Mouse (Mus musculus): ENCODE data around the gene Pdgfc. TPM values are rescaled to one million over a fixed set of nuclear protein-coding genes. Genes with fewer than 3 reads are reported as not detected.
A peak's percentile ranks its signal among the peaks of the same experiment; 100 is the strongest.

The Pdgfc gene
- polyA plus RNA-seq, 1 experiment from 2014 or later: 4.2 TPM

DNA sequence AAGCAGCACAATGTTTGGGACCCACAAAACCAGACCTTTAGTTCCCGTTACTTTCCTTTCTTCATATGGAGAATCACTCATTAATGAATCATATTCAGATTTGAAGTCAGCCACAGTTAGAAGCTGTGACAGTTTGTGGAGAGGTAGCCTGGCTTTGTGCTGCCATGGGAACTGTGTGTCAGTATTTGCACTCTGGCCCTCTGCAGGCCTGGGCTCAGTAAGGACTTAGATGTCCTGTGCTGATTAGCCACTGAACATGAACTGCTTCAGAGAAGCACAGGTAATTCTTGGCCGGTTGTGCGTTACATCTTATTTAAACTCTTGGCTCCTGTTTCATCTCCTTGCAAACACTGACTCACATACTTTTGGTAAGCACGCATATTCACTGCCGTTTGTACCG is 16.2 kb downstream of the Pdgfc start:
- H3K4me1 ChIP-seq: no peaks in the 10 kb centered on the region
- H3K9ac ChIP-seq: no peak overlapping the region
- H3K27me3 ChIP-seq (replicated peaks): no peaks in the 10 kb centered on the region
- no peaks in the 10 kb centered on the region for H3K9me3 ChIP-seq
- 79% methylated on average over 6 of the region's 6 CpGs for WGBS
- no peaks in the 10 kb centered on the region for H3K36me3 ChIP-seq (replicated peaks)
- H3K27ac ChIP-seq: no peak overlapping the region
- no peak overlapping the region for H3K4me3 ChIP-seq
- no peak overlapping the region for H3K4me2 ChIP-seq
- ATAC-seq (replicated peaks): no peak

DNA sequence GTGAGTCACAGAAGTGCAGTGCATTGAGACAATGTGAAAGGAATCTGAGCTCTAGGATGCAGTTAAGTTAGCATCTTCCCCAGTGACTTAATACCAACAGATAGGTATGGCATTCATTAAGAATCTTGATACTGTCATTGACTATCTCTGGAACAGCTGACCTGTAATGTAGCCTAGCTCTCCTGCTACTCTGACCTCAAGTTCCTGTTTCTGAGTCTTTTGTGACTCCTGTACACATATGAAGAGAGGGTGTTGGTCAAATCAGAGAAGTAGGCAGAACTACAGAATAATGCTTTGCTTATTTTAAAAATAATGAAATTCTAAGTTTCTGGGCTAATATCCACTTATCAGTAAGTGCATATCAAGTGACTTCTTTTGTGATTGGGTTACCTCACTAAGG is 17.9 kb downstream of the Pdgfc start:
- Histone ChIP-seq H3K27me3 (replicated peaks) (no peaks in the 10 kb centered on the region), H3K36me3 (replicated peaks) (no peaks in the 10 kb centered on the region), H3K4me2 (no peak overlapping the region), H3K4me1 (no peaks in the 10 kb centered on the region), H3K9ac (no peak overlapping the region), H3K9me3 (no peaks in the 10 kb centered on the region), H3K27ac (no peak overlapping the region), H3K4me3 (no peak overlapping the region)
- no peak for ATAC-seq (replicated peaks)

DNA sequence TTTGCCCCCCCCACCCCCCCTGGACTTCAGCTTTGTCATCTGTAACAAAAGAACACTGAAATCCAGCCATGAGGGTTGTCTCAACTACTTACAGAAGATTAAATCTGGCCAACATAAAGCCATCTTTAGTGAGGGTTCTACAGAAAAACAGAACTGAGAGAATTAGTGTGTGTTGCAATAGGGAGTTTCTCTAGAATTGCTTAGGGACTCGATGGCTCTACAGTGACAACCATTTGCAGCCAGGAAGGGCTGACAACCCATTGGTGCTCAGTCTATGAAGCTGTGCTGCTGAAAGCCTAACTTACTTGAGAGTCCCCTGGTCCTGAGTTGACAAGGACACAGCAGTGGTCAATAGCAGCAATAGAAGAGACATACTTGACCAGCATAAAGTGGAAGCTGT is 21.5 kb downstream of the Pdgfc start:
- ATAC-seq (replicated peaks): no peak
- no peak overlapping the region for H3K4me2 ChIP-seq
- no peak overlapping the region for H3K9ac ChIP-seq
- H3K4me3 ChIP-seq: no peak overlapping the region
- H3K36me3 ChIP-seq (replicated peaks): no peaks in the 10 kb centered on the region
- no peaks in the 10 kb centered on the region for H3K4me1 ChIP-seq
- no peak overlapping the region for H3K27ac ChIP-seq
- no peaks in the 10 kb centered on the region for H3K9me3 ChIP-seq
- 77% methylated on average over 1 of the region's 1 CpGs for WGBS
- no peaks in the 10 kb centered on the region for H3K27me3 ChIP-seq (replicated peaks)

DNA sequence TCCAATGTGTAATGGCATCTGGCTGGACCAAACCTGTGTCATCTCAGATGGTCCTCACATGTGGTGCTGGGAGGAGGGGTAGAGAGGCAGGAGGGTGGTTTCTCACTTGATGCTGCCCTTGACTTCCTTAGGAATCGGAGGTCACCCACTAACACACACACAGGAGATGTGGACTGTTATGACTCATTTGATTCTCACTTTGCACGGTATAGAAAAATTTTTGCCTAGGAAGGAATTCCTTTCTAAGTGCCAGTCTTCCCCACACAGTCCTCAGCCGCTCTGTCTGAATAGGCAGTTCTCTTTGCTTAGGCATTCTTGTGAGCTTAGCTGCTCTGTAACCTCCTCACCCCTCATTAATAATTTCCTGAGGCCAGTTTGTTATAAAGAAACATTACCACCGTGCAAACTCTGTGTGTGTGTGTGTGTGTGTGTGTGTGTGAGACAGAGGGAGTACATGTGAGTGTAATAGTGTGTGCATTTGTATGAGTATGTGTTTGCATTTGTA is 22.4 kb downstream of the Pdgfc start:
- 44% methylated on average over 4 of the region's 4 CpGs for WGBS
- H3K27ac ChIP-seq: no peak overlapping the region
- H3K9ac ChIP-seq: no peak overlapping the region
- no peaks in the 10 kb centered on the region for H3K9me3 ChIP-seq
- H3K36me3 ChIP-seq (replicated peaks): no peaks in the 10 kb centered on the region
- no peaks in the 10 kb centered on the region for H3K27me3 ChIP-seq (replicated peaks)
- H3K4me2 ChIP-seq: no peak overlapping the region
- H3K4me1 ChIP-seq: no peaks in the 10 kb centered on the region
- no peak overlapping the region for H3K4me3 ChIP-seq
- ATAC-seq (replicated peaks): no peak; the same call in 1 of the 2 replicates

DNA sequence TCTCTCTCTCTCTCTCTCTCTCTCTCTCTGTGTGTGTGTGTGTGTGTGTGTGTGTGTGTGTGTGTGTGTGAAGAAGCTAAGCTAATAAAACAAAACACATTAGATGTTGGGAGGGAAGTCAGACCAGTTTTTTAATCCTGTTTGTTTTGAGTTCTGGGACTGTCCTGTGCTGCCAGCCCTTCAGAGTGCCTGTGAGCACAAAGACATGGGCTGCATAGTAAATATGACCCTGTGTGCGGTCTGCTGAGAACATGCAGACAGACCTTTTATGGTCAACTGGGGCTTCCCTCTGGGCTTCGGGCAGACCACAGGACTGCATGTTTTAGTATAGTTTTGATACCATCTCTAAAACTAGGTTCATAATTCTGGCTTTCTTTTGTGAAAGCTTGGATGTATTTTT is 32.3 kb downstream of the Pdgfc start:
- H3K9me3 ChIP-seq: no peaks in the 10 kb centered on the region
- no peak overlapping the region for H3K4me2 ChIP-seq
- H3K27me3 ChIP-seq (replicated peaks): no peaks in the 10 kb centered on the region
- H3K36me3 ChIP-seq (replicated peaks): no peaks in the 10 kb centered on the region
- H3K9ac ChIP-seq: no peak overlapping the region
- WGBS: 36% methylated on average over 2 of the region's 2 CpGs
- no peak overlapping the region for H3K27ac ChIP-seq
- no peaks in the 10 kb centered on the region for H3K4me1 ChIP-seq
- ATAC-seq (replicated peaks): no peak
- no peak overlapping the region for H3K4me3 ChIP-seq

DNA sequence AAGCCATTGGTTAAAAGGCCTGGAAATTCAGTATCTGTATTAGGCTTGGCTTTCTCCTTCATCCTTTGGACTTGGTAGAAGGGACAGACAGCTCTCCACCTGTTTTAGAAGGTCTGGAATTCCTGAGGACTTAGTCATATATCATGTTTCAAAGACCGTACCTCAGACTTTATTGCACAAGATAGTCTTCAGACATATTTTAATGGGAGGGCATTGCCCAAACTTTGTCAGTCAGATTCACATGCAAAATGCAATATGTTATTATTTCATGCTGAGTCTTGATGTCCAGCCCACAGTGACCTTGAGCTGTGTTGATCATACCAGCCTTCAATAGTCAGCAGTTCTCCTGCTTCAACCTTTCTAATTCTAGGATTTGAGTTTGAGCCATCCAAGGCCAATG is 64.9 kb downstream of the Pdgfc start:
- no peaks in the 10 kb centered on the region for H3K36me3 ChIP-seq (replicated peaks)

DNA sequence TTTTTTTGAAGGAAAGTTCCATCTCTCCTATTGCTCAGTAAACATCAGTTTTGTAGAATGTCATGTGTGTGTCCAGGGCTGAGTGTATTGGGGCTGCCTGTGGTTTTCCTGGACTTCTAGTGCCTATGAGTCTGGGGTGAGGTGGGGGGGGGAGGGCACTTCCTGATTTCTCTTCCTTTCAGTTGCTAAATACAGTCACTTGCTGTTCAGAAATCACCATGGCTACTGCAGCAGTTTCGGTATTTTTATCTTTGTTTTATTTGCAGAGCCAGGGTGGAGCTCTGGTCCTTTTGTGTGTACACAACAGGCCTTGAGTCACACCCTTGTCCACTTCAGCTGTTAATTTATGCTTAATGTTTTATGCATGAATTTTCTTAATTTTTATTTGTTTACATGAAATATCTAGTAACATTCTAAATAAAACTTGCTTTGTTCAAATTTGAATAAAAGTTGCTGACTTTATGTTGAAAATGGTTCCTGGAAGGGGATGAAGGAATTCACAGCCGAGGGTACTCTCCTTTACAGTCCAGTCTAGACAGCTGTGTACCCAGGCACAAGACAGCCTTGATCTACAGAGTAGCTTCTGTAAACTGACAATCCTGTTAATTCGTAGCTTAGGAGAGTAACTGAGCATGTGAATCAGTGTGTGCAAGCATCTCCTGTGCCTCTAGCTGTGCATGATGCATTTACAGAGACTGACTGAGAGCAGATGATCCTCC is 66.1 kb downstream of the Pdgfc start:
- 0 out of 2 replicates have a peak overlapping the region, but pooled peaks have one; percentile 20 for H3K27ac ChIP-seq
- 0 out of 2 replicates have a peak, but pooled peaks cover 6% of the 10 kb centered on the region for H3K4me1 ChIP-seq
- 12% methylated on average over 3 of the region's 3 CpGs for WGBS
- ATAC-seq (replicated peaks): peak; percentile 81
- H3K4me3 ChIP-seq: no peak overlapping the region
- H3K4me2 ChIP-seq: no peak overlapping the region
- no peaks in the 10 kb centered on the region for H3K27me3 ChIP-seq (replicated peaks)
- no peak overlapping the region for H3K9ac ChIP-seq
- no peaks in the 10 kb centered on the region for H3K9me3 ChIP-seq
- H3K36me3 ChIP-seq (replicated peaks): no peaks in the 10 kb centered on the region

More for the DNA sequence above, 64.9 kb downstream of the Pdgfc start:
- no peaks in the 10 kb centered on the region for H3K27me3 ChIP-seq (replicated peaks)
- no peak overlapping the region for H3K4me3 ChIP-seq
- H3K4me2 ChIP-seq: no peak overlapping the region
- no peak overlapping the region for H3K9ac ChIP-seq
- 100% methylated on average over 1 of the region's 1 CpGs for WGBS
- H3K9me3 ChIP-seq: no peaks in the 10 kb centered on the region
- no peak for ATAC-seq (replicated peaks)
- H3K4me1 ChIP-seq: 0 out of 2 replicates have a peak, but pooled peaks cover 6% of the 10 kb centered on the region
- no peak overlapping the region for H3K27ac ChIP-seq

DNA sequence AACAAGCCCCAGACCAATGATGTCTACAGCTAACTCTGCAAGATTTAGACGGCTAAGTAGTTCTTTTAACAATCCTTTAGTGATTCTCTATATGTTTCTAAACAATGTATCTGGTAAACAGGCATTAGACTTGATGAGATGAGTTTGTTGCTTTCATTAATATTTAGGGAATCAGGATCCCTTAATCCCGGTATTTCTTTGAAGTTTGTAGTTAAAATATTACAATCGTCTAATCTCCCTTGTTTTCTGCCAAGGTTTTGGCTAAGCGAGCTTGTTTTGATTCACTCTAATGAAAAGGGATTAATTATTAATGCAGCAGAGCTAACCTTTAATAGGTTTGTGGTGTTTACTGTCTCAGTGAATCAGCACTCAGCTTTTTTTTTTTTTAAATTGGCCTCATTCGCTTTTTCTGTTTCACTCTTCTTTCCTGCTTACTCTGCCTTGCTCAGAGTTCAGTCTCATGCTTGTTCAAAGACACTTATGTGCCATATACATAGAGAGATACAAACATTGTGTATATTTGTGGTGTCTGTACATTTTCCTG is 66.7 kb downstream of the Pdgfc start:
- Histone ChIP-seq H3K9ac (no peak overlapping the region), H3K4me2 (no peak overlapping the region), H3K27ac (0 out of 2 replicates have a peak overlapping the region, but pooled peaks have one; percentile 20), H3K9me3 (no peaks in the 10 kb centered on the region), H3K4me3 (no peak overlapping the region), H3K4me1 (0 out of 2 replicates have a peak, but pooled peaks cover 6% of the 10 kb centered on the region), H3K36me3 (replicated peaks) (no peaks in the 10 kb centered on the region), H3K27me3 (replicated peaks) (no peaks in the 10 kb centered on the region)
- no peak for ATAC-seq (replicated peaks)
- 37% methylated on average over 5 of the region's 5 CpGs for WGBS

DNA sequence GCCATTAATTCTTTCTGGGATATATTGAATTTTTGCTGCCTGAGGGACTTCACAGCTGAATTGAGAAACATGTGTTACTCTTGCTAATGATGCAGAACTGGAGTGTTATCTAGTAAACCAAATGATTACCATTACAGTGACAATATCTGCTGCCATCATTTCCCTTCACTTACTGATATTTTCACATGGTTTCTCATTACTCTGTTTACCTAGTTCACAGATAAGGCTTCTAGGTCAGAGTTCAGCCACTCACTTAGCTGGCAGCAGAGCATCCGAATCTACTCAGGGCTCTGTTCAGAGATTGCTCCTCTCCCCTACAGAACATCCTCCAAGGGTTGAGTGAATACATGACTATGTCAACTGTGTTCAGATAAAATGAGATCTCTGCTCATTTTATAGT is 71.3 kb downstream of the Pdgfc start:
- H3K4me1 ChIP-seq: 0 out of 2 replicates have a peak, but pooled peaks cover 2% of the 10 kb centered on the region

DNA sequence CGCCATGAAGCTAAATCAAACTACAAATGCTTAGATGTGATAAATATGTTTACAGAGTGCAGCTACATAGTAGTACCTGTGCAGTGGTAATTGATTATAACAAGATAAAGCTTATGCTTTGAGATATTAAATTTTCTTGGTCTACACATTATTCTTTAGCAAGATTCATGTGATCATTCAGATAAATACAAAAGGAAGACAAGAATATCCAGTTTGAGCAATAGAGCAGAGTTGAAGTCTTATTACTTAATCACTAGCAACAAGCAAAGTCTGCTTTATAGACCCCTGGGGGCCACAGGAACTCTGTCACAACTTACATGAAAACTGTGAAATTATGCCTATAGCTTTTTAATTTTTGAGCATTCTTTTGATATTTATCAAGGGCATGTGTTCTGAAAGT is 74.8 kb downstream of the Pdgfc start:
- Histone ChIP-seq H3K27me3 (replicated peaks) (no peaks in the 10 kb centered on the region), H3K36me3 (replicated peaks) (no peaks in the 10 kb centered on the region), H3K9ac (no peak overlapping the region), H3K27ac (no peak overlapping the region), H3K4me2 (no peak overlapping the region), H3K9me3 (no peaks in the 10 kb centered on the region), H3K4me3 (no peak overlapping the region), H3K4me1 (no peaks in the 10 kb centered on the region)
- 82% methylated on average over 1 of the region's 1 CpGs for WGBS
- no peak for ATAC-seq (replicated peaks)

More for the DNA sequence above, 71.3 kb downstream of the Pdgfc start:
- 72% methylated on average over 1 of the region's 1 CpGs for WGBS
- H3K27ac ChIP-seq: no peak overlapping the region
- H3K36me3 ChIP-seq (replicated peaks): no peaks in the 10 kb centered on the region
- no peak overlapping the region for H3K4me2 ChIP-seq
- no peak for ATAC-seq (replicated peaks)
- H3K27me3 ChIP-seq (replicated peaks): no peaks in the 10 kb centered on the region
- no peak overlapping the region for H3K9ac ChIP-seq
- H3K4me3 ChIP-seq: no peak overlapping the region
- H3K9me3 ChIP-seq: no peaks in the 10 kb centered on the region

DNA sequence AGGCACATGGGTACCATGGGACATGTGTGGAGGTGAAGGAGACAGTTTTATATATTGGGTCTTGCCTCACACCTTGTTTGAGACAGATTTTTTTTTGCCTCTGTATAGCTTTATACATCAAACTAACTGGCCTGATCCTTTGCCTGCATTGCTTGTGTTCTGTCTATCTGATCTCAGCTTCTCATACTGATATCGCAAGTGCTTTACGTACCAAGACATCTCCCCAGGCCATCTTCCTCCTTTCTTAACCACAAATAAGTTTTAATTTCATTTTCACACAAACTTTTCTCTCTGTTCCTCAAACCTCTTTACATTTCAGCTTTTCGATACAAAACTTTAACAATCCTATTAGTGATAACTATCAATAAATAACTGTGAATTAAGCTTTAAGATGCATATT is 76.7 kb downstream of the Pdgfc start:
- WGBS: 95% methylated on average over 3 of the region's 3 CpGs
- H3K9me3 ChIP-seq: no peaks in the 10 kb centered on the region
- no peaks in the 10 kb centered on the region for H3K27me3 ChIP-seq (replicated peaks)
- no peaks in the 10 kb centered on the region for H3K36me3 ChIP-seq (replicated peaks)
- H3K4me1 ChIP-seq: no peaks in the 10 kb centered on the region
- ATAC-seq (replicated peaks): no peak
- H3K4me2 ChIP-seq: no peak overlapping the region
- H3K27ac ChIP-seq: no peak overlapping the region
- H3K4me3 ChIP-seq: no peak overlapping the region
- no peak overlapping the region for H3K9ac ChIP-seq

DNA sequence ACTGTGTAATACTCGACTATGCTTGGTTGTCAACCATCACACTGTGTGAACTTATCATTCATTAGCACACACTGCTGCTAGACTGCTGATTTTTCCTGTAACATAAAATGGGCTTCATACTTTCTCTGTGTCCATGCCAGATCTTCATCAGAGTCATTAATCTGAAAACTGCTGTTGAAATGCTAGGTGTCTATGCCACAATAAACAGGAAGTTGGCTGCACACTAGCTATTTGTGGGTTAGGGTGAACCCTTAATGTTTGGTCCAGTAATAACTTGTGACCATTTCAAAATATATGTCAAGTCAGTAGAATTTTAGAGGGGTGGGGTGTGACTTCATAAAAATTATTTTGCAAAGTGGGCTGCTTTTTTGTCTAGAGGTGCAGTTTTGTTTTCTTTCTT is 84.4 kb downstream of the Pdgfc start:
- H3K9ac ChIP-seq: no peak overlapping the region
- H3K27me3 ChIP-seq (replicated peaks): no peaks in the 10 kb centered on the region
- no peak overlapping the region for H3K4me3 ChIP-seq
- no peak overlapping the region for H3K27ac ChIP-seq
- H3K4me2 ChIP-seq: no peak overlapping the region
- WGBS: 86% methylated on average over 1 of the region's 1 CpGs
- no peaks in the 10 kb centered on the region for H3K36me3 ChIP-seq (replicated peaks)
- no peaks in the 10 kb centered on the region for H3K9me3 ChIP-seq
- H3K4me1 ChIP-seq: no peaks in the 10 kb centered on the region
- ATAC-seq (replicated peaks): no peak

DNA sequence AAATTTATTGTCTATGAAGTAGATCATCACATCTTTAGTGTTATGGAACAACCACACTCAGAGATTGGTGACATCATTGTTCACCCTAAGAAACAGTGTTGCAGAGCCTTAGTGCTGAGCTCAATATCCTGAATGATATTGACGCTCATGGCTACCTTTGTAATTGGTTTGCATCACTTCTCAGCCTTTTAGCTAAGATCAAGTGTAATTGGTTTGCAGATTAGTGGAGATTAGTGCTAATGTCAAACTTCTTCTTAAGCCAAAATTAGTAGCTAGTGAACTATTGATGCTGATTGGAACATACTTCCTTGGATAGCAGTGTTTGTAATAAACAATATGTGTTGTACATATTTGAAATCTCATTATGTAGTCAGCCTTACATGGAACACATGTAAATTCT is 85.5 kb downstream of the Pdgfc start:
- no peak overlapping the region for H3K9ac ChIP-seq
- no peaks in the 10 kb centered on the region for H3K36me3 ChIP-seq (replicated peaks)
- no peaks in the 10 kb centered on the region for H3K27me3 ChIP-seq (replicated peaks)
- H3K4me3 ChIP-seq: no peak overlapping the region
- no peaks in the 10 kb centered on the region for H3K9me3 ChIP-seq
- H3K4me1 ChIP-seq: no peaks in the 10 kb centered on the region
- ATAC-seq (replicated peaks): no peak
- 70% methylated on average over 1 of the region's 1 CpGs for WGBS
- no peak overlapping the region for H3K27ac ChIP-seq
- no peak overlapping the region for H3K4me2 ChIP-seq

Measured in midbrain, embryonic 15.5 days (tissue).